In the genomic region with DNA sequence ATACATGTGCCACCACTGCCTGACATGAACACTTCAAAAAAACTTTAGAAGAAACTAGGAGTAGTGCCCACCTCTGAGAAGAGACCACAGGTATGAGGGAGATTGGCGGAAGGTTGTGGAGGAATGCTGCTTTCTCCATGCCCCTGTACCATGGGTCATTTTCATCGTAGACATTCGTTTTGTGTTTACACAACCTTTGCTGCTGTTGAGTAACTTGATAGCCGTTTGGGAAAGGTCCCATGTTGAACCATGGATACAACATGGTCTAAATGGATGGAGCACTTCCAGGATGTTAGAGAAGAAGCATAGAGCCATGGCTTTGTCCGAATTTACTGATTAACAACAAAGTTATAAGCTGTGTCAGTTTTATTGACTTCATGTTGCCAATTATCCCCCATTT, we compare ENCODE assay signal across 23 mouse cellular contexts.
"Had no signal": no experiment of that assay in that cellular context is flagged by ENCODE, and none has a peak within 500 bp of the region (broad histone marks: within the 10 kb centered on the region; RNA-seq: fewer than 3 reads in every experiment).

No protein-coding gene starts in this region.

- DNase-seq: gastrocnemius, adult 2 months; gastrocnemius, postnatal 10 days; gastrocnemius, postnatal 25 days; heart, adult 18-20 months; heart, postnatal 10 days; heart, postnatal 4 days; kidney, adult 18-20 months; kidney, adult 8-10 months; kidney, postnatal 10 days; kidney, postnatal 4 days had no signal

- H3K27ac ChIP-seq: gastrocnemius, adult 2 months; heart, embryonic 10.5 days; hindbrain, embryonic 10.5 days; hindbrain, embryonic 12.5 days; hindbrain, embryonic 14.5 days; intestine, embryonic 15.5 days; layer of hippocampus, adult 2 months; left cerebral cortex, adult 2 months; limb, embryonic 10.5 days; limb, embryonic 12.5 days had no signal

- ATAC-seq: hindbrain, embryonic 16.5 days; inflammation-experienced regulatory T-cells, adult 6 months; intestine, embryonic 15.5 days; intestine, postnatal 0 days had no signal

- H3K4me3 ChIP-seq: gastrocnemius, adult 2 months; heart, embryonic 10.5 days; heart, embryonic 12.5 days; hindbrain, embryonic 10.5 days; hindbrain, embryonic 12.5 days; intestine, embryonic 15.5 days; layer of hippocampus, adult 2 months; left cerebral cortex, adult 2 months; limb, embryonic 10.5 days; limb, embryonic 12.5 days had no signal

- H3K36me3 ChIP-seq: heart, embryonic 10.5 days; heart, embryonic 12.5 days; hindbrain, embryonic 10.5 days; hindbrain, embryonic 12.5 days; intestine, embryonic 15.5 days; limb, embryonic 10.5 days; limb, embryonic 12.5 days had no signal

- H3K27me3 ChIP-seq: heart, embryonic 12.5 days; hindbrain, embryonic 12.5 days; intestine, embryonic 15.5 days; limb, embryonic 12.5 days had no signal

- H3K4me2 ChIP-seq: heart, embryonic 12.5 days; hindbrain, embryonic 12.5 days; hindbrain, embryonic 14.5 days; intestine, embryonic 15.5 days; limb, embryonic 12.5 days had no signal

- H3K9me3 ChIP-seq: heart, embryonic 10.5 days; heart, embryonic 12.5 days; hindbrain, embryonic 10.5 days; hindbrain, embryonic 12.5 days; intestine, embryonic 15.5 days; limb, embryonic 10.5 days; limb, embryonic 12.5 days had no signal

- H3K9ac ChIP-seq: heart, embryonic 12.5 days; hindbrain, embryonic 12.5 days; hindbrain, embryonic 14.5 days; intestine, embryonic 15.5 days; limb, embryonic 12.5 days had no signal
